Mouse (Mus musculus) liver, embryonic 15.5 days (tissue): ENCODE results near the gene Bag3. TPM values are rescaled to one million over a fixed set of nuclear protein-coding genes. Genes with fewer than 3 reads are reported as not detected.

Source experiments
- ATAC-seq: fragments of 200-750 bp; cut with Nextera tagmentation; 2 replicates; pipeline ENCODE4 v1.8.0; 2017; ENCODE audit warnings: moderate number of reproducible peaks, mild to moderate bottlenecking, moderate library complexity; ENCODE audit not compliant: insufficient read depth
- H3K27ac ChIP-seq: fragments of 300-500 bp; sonication (generic); replicated peaks from 2 replicates; pipeline ENCODE4 v1.5.1; 2015; ENCODE audit warnings: mild to moderate bottlenecking, inconsistent platforms
- H3K27me3 ChIP-seq: fragments of 300-500 bp; sonication (generic); 2 replicates; pipeline ENCODE4 v1.6.1; 2015; ENCODE audit warnings: mild to moderate bottlenecking, inconsistent platforms
- H3K36me3 ChIP-seq: fragments of 300-500 bp; sonication (generic); replicated peaks from 2 replicates; pipeline ENCODE4 v1.6.1; 2015; ENCODE audit warnings: moderate library complexity, mild to moderate bottlenecking, inconsistent platforms
- H3K4me1 ChIP-seq: fragments of 300-500 bp; sonication (generic); replicated peaks from 2 replicates; pipeline ENCODE4 v1.6.1; 2015; ENCODE audit warnings: inconsistent platforms
- H3K4me2 ChIP-seq: fragments of 300-500 bp; sonication (generic); 2 replicates; pipeline ENCODE4 v1.6.1; 2015; ENCODE audit warnings: moderate library complexity, mild to moderate bottlenecking, inconsistent platforms
- H3K4me3 ChIP-seq: fragments of 300-500 bp; sonication (generic); replicated peaks from 2 replicates; pipeline ENCODE4 v1.5.1; 2015; ENCODE audit warnings: mild to moderate bottlenecking, inconsistent platforms
- H3K9ac ChIP-seq: fragments of 300-500 bp; sonication (generic); 2 replicates; pipeline ENCODE4 v1.6.1; 2015; ENCODE audit warnings: moderate library complexity, mild to moderate bottlenecking, inconsistent platforms
- H3K9me3 ChIP-seq: fragments of 300-500 bp; sonication (generic); replicated peaks from 2 replicates; pipeline ENCODE4 v1.6.1; 2016; ENCODE audit warnings: inconsistent platforms
- WGBS: fragments of 180-500 bp; shearing (Covaris S2); methylation state at CpG from one replicate; pipeline ENCODE4 v1.1.7; 2015; ENCODE audit warnings: mixed read lengths; ENCODE audit not compliant: insufficient replicate concordance; 5-methylcytosine and 5-hydroxymethylcytosine counted together
- polyA plus RNA-seq: library from polyadenylated mRNA; unstranded; fragments of >200 nt; fragmentation: Nextera tagmentation; extraction: Ambion mirVana; gene quantifications from 2 replicates; pipeline ENCODE4 v1.2.1, GENCODE M21; 2015

The Bag3 gene
- polyA plus RNA-seq, 1 experiment from 2014 or later, result 2.6 TPM

- H3K9me3 ChIP-seq, result no peaks in the 10 kb centered on the region
- H3K9ac ChIP-seq, result no peak overlapping the region
- no peak overlapping the region for H3K27ac ChIP-seq
- no peak overlapping the region for H3K4me3 ChIP-seq
- no peak overlapping the region for H3K4me2 ChIP-seq
- H3K27me3 ChIP-seq, result no peaks in the 10 kb centered on the region
- peaks cover 48% of the 10 kb centered on the region for H3K4me1 ChIP-seq
- ATAC-seq, result no peak
- H3K36me3 ChIP-seq, result peaks cover 15% of the 10 kb centered on the region; the same call in 1 of the 2 replicates
- 56% methylated on average over 4 of the region's 4 CpGs for WGBS
Measured at GRCm38 (mm10) chr7:128537676-128538075, 14.3 kb downstream of the Bag3 start.

- H3K4me2 ChIP-seq, result no peak overlapping the region
- no peak overlapping the region for H3K27ac ChIP-seq
- H3K4me1 ChIP-seq, result peaks cover 52% of the 10 kb centered on the region
- H3K4me3 ChIP-seq, result no peak overlapping the region
- H3K9ac ChIP-seq, result no peak overlapping the region
- 55% methylated on average over 4 of the region's 4 CpGs for WGBS
- no peak for ATAC-seq
- peaks cover 15% of the 10 kb centered on the region; the same call in 1 of the 2 replicates for H3K36me3 ChIP-seq
- H3K27me3 ChIP-seq, result no peaks in the 10 kb centered on the region
- no peaks in the 10 kb centered on the region for H3K9me3 ChIP-seq
Measured at GRCm38 (mm10) chr7:128538196-128538595, 14.8 kb downstream of the Bag3 start.

- Histone ChIP-seq H3K9ac (no peak overlapping the region), H3K27me3 (no peaks in the 10 kb centered on the region), H3K27ac (no peak overlapping the region), H3K4me2 (no peak overlapping the region), H3K9me3 (no peaks in the 10 kb centered on the region), H3K4me1 (peaks cover 55% of the 10 kb centered on the region), H3K36me3 (peaks cover 15% of the 10 kb centered on the region; the same call in 1 of the 2 replicates), H3K4me3 (no peak overlapping the region)
- ATAC-seq, result no peak
- WGBS, result 65% methylated on average over 5 of the region's 5 CpGs
Measured at GRCm38 (mm10) chr7:128538769-128539168, 15.4 kb downstream of the Bag3 start.

GRCm38 (mm10) chr7:128540111-128540510 is 16.7 kb downstream of the Bag3 start:
- peaks cover 47% of the 10 kb centered on the region for H3K4me1 ChIP-seq

GRCm38 (mm10) chr7:128540734-128541133 is 17.3 kb downstream of the Bag3 start:
- no peak overlapping the region for H3K4me2 ChIP-seq
- peaks cover 41% of the 10 kb centered on the region for H3K4me1 ChIP-seq
- no peaks in the 10 kb centered on the region for H3K9me3 ChIP-seq
- H3K27me3 ChIP-seq, result no peaks in the 10 kb centered on the region
- no peak overlapping the region for H3K4me3 ChIP-seq
- peaks cover 18% of the 10 kb centered on the region for H3K36me3 ChIP-seq
- no peak overlapping the region for H3K9ac ChIP-seq
- H3K27ac ChIP-seq, result no peak overlapping the region
- ATAC-seq, result no peak
- 81% methylated on average over 16 of the region's 16 CpGs for WGBS

More at GRCm38 (mm10) chr7:128540111-128540510, 16.7 kb downstream of the Bag3 start:
- H3K27me3 ChIP-seq, result no peaks in the 10 kb centered on the region
- H3K27ac ChIP-seq, result no peak overlapping the region
- H3K4me3 ChIP-seq, result no peak overlapping the region
- ATAC-seq, result no peak
- H3K9ac ChIP-seq, result no peak overlapping the region; the same call in 1 of the 2 replicates
- WGBS, result 84% methylated on average over 13 of the region's 13 CpGs
- H3K9me3 ChIP-seq, result no peaks in the 10 kb centered on the region
- peaks cover 15% of the 10 kb centered on the region; the same call in 1 of the 2 replicates for H3K36me3 ChIP-seq
- no peak overlapping the region for H3K4me2 ChIP-seq

- no peak for ATAC-seq
- Histone ChIP-seq H3K9ac (no peak overlapping the region), H3K4me3 (no peak overlapping the region)
Measured at GRCm38 (mm10) chr7:128541186-128541585, 17.8 kb downstream of the Bag3 start.

GRCm38 (mm10) chr7:128541771-128542170 is 18.4 kb downstream of the Bag3 start:
- Histone ChIP-seq H3K9ac (no peak overlapping the region), H3K4me3 (no peak overlapping the region), H3K9me3 (no peaks in the 10 kb centered on the region), H3K27ac (no peak overlapping the region), H3K36me3 (peaks cover 27% of the 10 kb centered on the region), H3K4me2 (no peak overlapping the region), H3K4me1 (peaks cover 31% of the 10 kb centered on the region), H3K27me3 (no peaks in the 10 kb centered on the region)
- ATAC-seq, result no peak
- 78% methylated on average over 17 of the region's 17 CpGs for WGBS

More at GRCm38 (mm10) chr7:128541186-128541585, 17.8 kb downstream of the Bag3 start:
- Histone ChIP-seq H3K27me3 (no peaks in the 10 kb centered on the region), H3K4me1 (peaks cover 36% of the 10 kb centered on the region), H3K36me3 (peaks cover 23% of the 10 kb centered on the region), H3K4me2 (no peak overlapping the region), H3K27ac (no peak overlapping the region), H3K9me3 (no peaks in the 10 kb centered on the region)
- 78% methylated on average over 9 of the region's 9 CpGs for WGBS

- Histone ChIP-seq H3K4me1 (peaks cover 26% of the 10 kb centered on the region), H3K4me3 (no peak overlapping the region), H3K27me3 (no peaks in the 10 kb centered on the region), H3K9me3 (no peaks in the 10 kb centered on the region), H3K9ac (no peak overlapping the region), H3K36me3 (peaks cover 32% of the 10 kb centered on the region), H3K27ac (no peak overlapping the region), H3K4me2 (no peak overlapping the region)
- WGBS, result 45% methylated on average over 4 of the region's 4 CpGs
- ATAC-seq, result no peak
Measured at GRCm38 (mm10) chr7:128542488-128542887, 19.1 kb downstream of the Bag3 start.

GRCm38 (mm10) chr7:128543148-128543855 is 19.9 kb downstream of the Bag3 start:
- 65% methylated on average over 14 of the region's 14 CpGs for WGBS
- peaks cover 40% of the 10 kb centered on the region for H3K36me3 ChIP-seq
- H3K4me1 ChIP-seq, result peaks cover 18% of the 10 kb centered on the region; the same call in 1 of the 2 replicates
- H3K9me3 ChIP-seq, result no peaks in the 10 kb centered on the region
- H3K27ac ChIP-seq, result no peak overlapping the region
- ATAC-seq, result no peak
- no peak overlapping the region for H3K9ac ChIP-seq
- no peak overlapping the region for H3K4me3 ChIP-seq
- H3K4me2 ChIP-seq, result no peak overlapping the region
- no peaks in the 10 kb centered on the region for H3K27me3 ChIP-seq

- H3K9ac ChIP-seq, result no peak overlapping the region
- no peaks in the 10 kb centered on the region for H3K9me3 ChIP-seq
- 56% methylated on average over 3 of the region's 3 CpGs for WGBS
- H3K4me1 ChIP-seq, result peaks cover 14% of the 10 kb centered on the region; the same call in 1 of the 2 replicates
- H3K27me3 ChIP-seq, result no peaks in the 10 kb centered on the region
- H3K4me2 ChIP-seq, result no peak overlapping the region
- H3K4me3 ChIP-seq, result no peak overlapping the region
- no peak for ATAC-seq
- H3K36me3 ChIP-seq, result peaks cover 40% of the 10 kb centered on the region
- H3K27ac ChIP-seq, result no peak overlapping the region
Measured at GRCm38 (mm10) chr7:128543961-128544360, 20.5 kb downstream of the Bag3 start.

GRCm38 (mm10) chr7:128544566-128545262 is 21.3 kb downstream of the Bag3 start:
- no peak for ATAC-seq
- H3K4me1 ChIP-seq, result peaks cover 9% of the 10 kb centered on the region; the same call in 1 of the 2 replicates
- H3K9ac ChIP-seq, result no peak overlapping the region
- no peak overlapping the region for H3K4me2 ChIP-seq
- H3K9me3 ChIP-seq, result no peaks in the 10 kb centered on the region
- H3K36me3 ChIP-seq, result peaks cover 40% of the 10 kb centered on the region
- H3K27ac ChIP-seq, result no peak overlapping the region
- WGBS, result 75% methylated on average over 7 of the region's 7 CpGs
- H3K4me3 ChIP-seq, result no peak overlapping the region
- H3K27me3 ChIP-seq, result no peaks in the 10 kb centered on the region
